Mouse (Mus musculus): ENCODE results near the gene Itga2b. TPM values are rescaled to one million over a fixed set of nuclear protein-coding genes. Genes with fewer than 3 reads are reported as not detected.
"Not testable (repeated sequence)": the region's sequence is repeated elsewhere in the genome, so short reads cannot be mapped to it uniquely, and the experiment has no call there.

Itga2b gene
- total RNA-seq, 4 experiments from 2014 or later: 1.1 to 3.2 (median 2.7) TPM

- no peak for DNase-seq (ENCODE audit: low spot score in 2 of 2)
These were observed 54.7 kb downstream of the Itga2b start for GRCm38 (mm10) chr11:102415034-102415802.

GRCm38 (mm10) chr11:102413059-102413458 is 56.9 kb downstream of the Itga2b start:
- DNase-seq (ENCODE audit: low spot score in 2 of 2): no peak

- DNase-seq (ENCODE audit: low spot score in 2 of 2): peak; percentile 76 to 92
These were observed 58.2 kb downstream of the Itga2b start for GRCm38 (mm10) chr11:102411704-102412103.

GRCm38 (mm10) chr11:102411061-102411460 is 58.9 kb downstream of the Itga2b start:
- DNase-seq (ENCODE audit: low spot score in 2 of 2): no peak

- not testable (repeated sequence) for DNase-seq (ENCODE audit: low spot score in 2 of 2)
These were observed 59.6 kb downstream of the Itga2b start for GRCm38 (mm10) chr11:102410345-102410744.

- DNase-seq (ENCODE audit: low spot score in 2 of 2): no peak
These were observed 60.1 kb downstream of the Itga2b start for GRCm38 (mm10) chr11:102409795-102410330.

GRCm38 (mm10) chr11:102408888-102409794 is 60.8 kb downstream of the Itga2b start:
- no peak for DNase-seq (ENCODE audit: low spot score in 2 of 2)

GRCm38 (mm10) chr11:102408344-102408876 is 61.5 kb downstream of the Itga2b start:
- peak; percentile 97 for DNase-seq (ENCODE audit: low spot score in 2 of 2)

- DNase-seq (ENCODE audit: low spot score in 2 of 2): no peak
These were observed 62.1 kb downstream of the Itga2b start, which contains the start of gene Slc25a39 for GRCm38 (mm10) chr11:102407834-102408215. Gene Slc25a39, minus strand, starts transcription at chr11:102407946.

GRCm38 (mm10) chr11:102406900-102407833 is 62.8 kb downstream of the Itga2b start:
- peak; percentile 66 to 82 for DNase-seq (ENCODE audit: low spot score in 2 of 2)

- DNase-seq (ENCODE audit: low spot score in 2 of 2): no peak
These were observed 63.5 kb downstream of the Itga2b start for GRCm38 (mm10) chr11:102406401-102406800.

- DNase-seq (ENCODE audit: low spot score in 2 of 2): no peak
These were observed 64.2 kb downstream of the Itga2b start for GRCm38 (mm10) chr11:102405544-102406285.

GRCm38 (mm10) chr11:102404161-102405010 is 65.5 kb downstream of the Itga2b start:
- peak in 1 of 2 experiments; percentile 22 for DNase-seq (ENCODE audit: low spot score in 2 of 2)

GRCm38 (mm10) chr11:102403657-102404056 is 66.3 kb downstream of the Itga2b start:
- no peak for DNase-seq (ENCODE audit: low spot score in 2 of 2)

Small RNA genes within 50 kb of the gene (microRNA-seq; reads per million reads assigned to microRNA genes)
- 0 to 0.76 reads per million in 2 experiments for gene Mir6930

Other genes starting within 250 kb of the Itga2b start
- 100 to 1,000 TPM; 219 to 252 (median 232) TPM for gene Hdac5, start 240.0 kb downstream of the Itga2b start, total RNA-seq (2022)
- 1 to 10 TPM in 1 of 4 experiments, under 1 TPM in 3; 0.62 to 1.2 (median 0.64) TPM for gene BC030867, start 221.2 kb downstream of the Itga2b start, total RNA-seq (2022)
- gene Asb16, start 201.4 kb downstream of the Itga2b start, total RNA-seq (2022): 1 to 10 TPM; 2.1 to 2.4 (median 2.2) TPM
- 10 to 100 TPM; 61.4 to 72.0 (median 67.7) TPM for gene Tmub2, start 185.2 kb downstream of the Itga2b start, total RNA-seq (2022)
- 100 to 1,000 TPM; 153 to 169 (median 157) TPM for gene Atxn7l3, start 173.5 kb downstream of the Itga2b start, total RNA-seq (2022)
- gene Ubtf, start 150.4 kb downstream of the Itga2b start, total RNA-seq (2022): 100 to 1,000 TPM; 106 to 122 (median 120) TPM
- under 1 TPM in 2 of 4 experiments, not detected in 2; 0.10 to 0.11 TPM for gene Slc4a1, start 103.9 kb downstream of the Itga2b start, total RNA-seq (2022)
- gene Rundc3a, start 76.7 kb downstream of the Itga2b start, total RNA-seq (2022): 100 to 1,000 TPM; 420 to 453 (median 428) TPM
- gene Slc25a39, start 62.2 kb downstream of the Itga2b start, total RNA-seq (2022): 10 to 100 TPM; 62.0 to 72.4 (median 64.6) TPM
- 100 to 1,000 TPM in 2 of 4 experiments, 10 to 100 TPM in 2; 61.9 to 191 (median 114) TPM for gene Grn, start 39.8 kb downstream of the Itga2b start, total RNA-seq (2022)
- 10 to 100 TPM; 77.6 to 94.7 (median 85.7) TPM for gene Fam171a2, start 22.4 kb downstream of the Itga2b start, total RNA-seq (2022)
- gene Gpatch8, start 86.3 kb upstream of the Itga2b start, total RNA-seq (2022): 10 to 100 TPM; 49.2 to 66.6 (median 52.9) TPM
- 1 to 10 TPM in 3 of 4 experiments, under 1 TPM in 1; 0.93 to 2.8 (median 1.6) TPM for gene Gm11627, start 109.3 kb upstream of the Itga2b start, total RNA-seq (2022)
- gene Fzd2, start 134.3 kb upstream of the Itga2b start, total RNA-seq (2022): 1 to 10 TPM; 5.9 to 7.3 (median 6.1) TPM
- gene Meioc, start 193.6 kb upstream of the Itga2b start, total RNA-seq (2022): not detected
- 10 to 100 TPM; 29.3 to 32.2 (median 30.1) TPM for gene Ccdc43, start 227.7 kb upstream of the Itga2b start, total RNA-seq (2022)